Mouse (Mus musculus) thymus, adult 2 months (tissue): ENCODE measurements around the gene B230118H07Rik.

Experiments used
- CTCF ChIP-seq: fragments of 200-500 bp; IDR thresholded peaks from 2 replicates; pipeline ENCODE4 v1.5.1; 2012; ENCODE audit warnings: mild to moderate bottlenecking, control low read depth, low read length, moderate library complexity, borderline replicate concordance; ENCODE audit not compliant: control insufficient read depth, poor library complexity, insufficient read depth; ENCODE audit errors: extremely low read depth
- POLR2A ChIP-seq: fragments of 200-500 bp; IDR thresholded peaks from 2 replicates; pipeline ENCODE4 v1.6.1; 2012; ENCODE audit warnings: mild to moderate bottlenecking, low read length, control low read depth, moderate library complexity; ENCODE audit not compliant: control insufficient read depth, poor library complexity, insufficient read depth; ENCODE audit errors: extremely low read depth

- TF ChIP-seq CTCF, result no peak
- TF ChIP-seq POLR2A, result no peak
Measured at GRCm38 (mm10) chr2:101695584-101695983, 46.3 kb upstream of the B230118H07Rik start.
